Mouse (Mus musculus) frontal cortex, postnatal 36 days (tissue): Measurements from ENCODE around the gene Sec16a.
A peak's percentile ranks its signal among the peaks of the same experiment; 100 is the strongest.

ENCODE experiments used
- DNase-seq, 2 experiments: peaks; one replicate each; pipeline ENCODE4 v3.0.0; 2022; ENCODE audit warnings: low spot score in 2 of 2

The Sec16a gene

GRCm38 (mm10) chr2:26441261-26441660, 3.8 kb downstream of the Sec16a start:
- DNase-seq = no peak

DNA sequence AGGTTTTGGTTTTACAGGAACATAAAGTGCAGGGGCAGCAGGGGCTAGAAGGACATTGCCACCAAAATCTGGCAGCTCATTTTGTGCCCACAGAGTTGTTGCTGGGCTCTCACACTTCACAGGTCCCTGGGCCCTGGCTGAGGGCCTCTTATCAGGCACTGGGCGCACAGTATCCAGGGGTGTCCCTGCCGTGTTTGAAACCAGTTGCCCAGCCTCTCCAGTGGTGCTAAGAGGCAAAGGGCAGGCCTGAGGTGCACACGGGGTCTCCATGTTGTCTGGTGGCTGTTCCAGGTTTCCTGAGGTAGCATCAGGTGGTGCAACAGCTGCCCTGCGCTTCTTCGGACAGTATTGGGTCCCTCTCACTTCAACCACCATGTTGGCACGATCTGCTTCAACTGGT, 5.3 kb downstream of the Sec16a start:
- DNase-seq = no peak

GRCm38 (mm10) chr2:26438373-26438772, 6.6 kb downstream of the Sec16a start:
- DNase-seq = no peak

DNA sequence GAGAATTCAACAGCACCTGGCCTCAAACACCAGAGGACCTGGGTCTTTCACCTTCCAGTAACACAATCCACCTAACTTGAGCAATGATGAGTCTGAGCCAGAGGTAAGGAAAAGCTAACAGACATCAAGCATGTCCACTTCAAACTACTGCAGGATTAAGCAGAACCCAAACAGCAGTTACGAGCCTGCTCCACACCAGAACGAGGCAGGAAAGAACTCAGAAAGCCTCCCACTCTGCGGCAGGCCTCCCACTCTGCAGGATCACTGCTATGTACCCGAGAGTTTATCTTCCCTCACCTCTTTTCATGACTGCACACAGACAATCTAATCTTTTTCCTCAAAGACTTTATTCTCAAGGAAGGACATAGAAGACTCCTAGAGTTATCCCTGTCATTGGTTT, 7.8 kb downstream of the Sec16a start:
- peak; percentile 42 to 55 for DNase-seq

GRCm38 (mm10) chr2:26434791-26435572, 10.0 kb downstream of the Sec16a start:
- no peak for DNase-seq

DNA sequence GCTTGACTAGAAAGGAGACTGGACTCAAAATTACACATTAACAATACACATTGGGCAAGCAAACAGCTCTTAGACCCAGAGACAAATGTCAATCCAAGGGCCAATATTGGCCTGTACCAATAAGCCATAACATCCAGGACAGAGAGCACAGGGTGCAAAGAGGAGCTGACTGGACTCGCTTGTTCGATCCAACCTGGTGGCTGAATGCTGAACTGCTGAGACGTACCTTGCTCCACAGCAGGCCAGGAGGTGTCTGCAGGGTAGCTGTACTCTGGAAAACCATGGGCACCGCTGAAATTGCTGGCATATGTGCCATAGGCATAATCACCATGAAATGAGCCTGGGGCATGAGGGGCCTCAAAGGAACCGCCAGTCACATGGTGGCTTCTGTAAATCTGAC, 15.2 kb downstream of the Sec16a start:
- DNase-seq = no peak

DNA sequence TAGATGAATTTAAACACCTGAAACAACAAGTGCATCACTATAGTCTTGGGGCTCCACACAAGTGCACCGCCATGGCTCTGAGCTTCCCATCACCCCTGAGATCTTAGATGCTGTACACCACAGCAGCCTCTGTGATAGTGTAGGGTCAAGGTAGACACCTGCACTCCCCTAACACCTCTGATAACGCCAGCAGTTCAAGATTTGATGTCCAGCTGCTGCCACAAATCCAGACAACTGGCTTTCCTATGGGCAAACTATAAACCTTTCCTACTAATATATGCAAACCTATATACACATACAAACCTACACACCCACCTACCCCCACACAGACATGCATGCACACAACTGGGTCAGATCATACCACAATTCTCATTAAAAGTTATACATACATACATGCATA, 20.5 kb downstream of the Sec16a start:
- no peak for DNase-seq

DNA sequence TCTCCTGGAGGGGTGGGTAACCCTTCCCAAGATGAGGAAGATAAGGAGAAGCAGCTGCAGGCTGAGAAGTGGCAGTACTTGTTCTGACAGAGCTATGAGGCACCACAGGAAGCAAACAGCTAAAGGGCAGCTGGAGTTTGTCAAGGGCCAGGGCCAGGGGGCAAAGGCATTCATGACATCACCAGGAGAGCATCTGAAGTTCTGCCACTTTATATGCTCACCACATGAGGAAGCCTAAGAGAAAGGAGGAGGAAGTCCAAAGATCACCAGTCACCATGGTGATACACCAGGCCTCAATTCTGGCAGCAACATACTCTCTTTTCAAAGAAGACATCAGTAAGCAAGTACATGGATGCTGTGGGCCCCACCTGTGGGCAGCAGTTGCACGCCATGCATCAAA, 21.9 kb downstream of the Sec16a start:
- DNase-seq = no peak

- no peak for DNase-seq
These were observed 23.0 kb downstream of the Sec16a start for GRCm38 (mm10) chr2:26421969-26422368.

DNA sequence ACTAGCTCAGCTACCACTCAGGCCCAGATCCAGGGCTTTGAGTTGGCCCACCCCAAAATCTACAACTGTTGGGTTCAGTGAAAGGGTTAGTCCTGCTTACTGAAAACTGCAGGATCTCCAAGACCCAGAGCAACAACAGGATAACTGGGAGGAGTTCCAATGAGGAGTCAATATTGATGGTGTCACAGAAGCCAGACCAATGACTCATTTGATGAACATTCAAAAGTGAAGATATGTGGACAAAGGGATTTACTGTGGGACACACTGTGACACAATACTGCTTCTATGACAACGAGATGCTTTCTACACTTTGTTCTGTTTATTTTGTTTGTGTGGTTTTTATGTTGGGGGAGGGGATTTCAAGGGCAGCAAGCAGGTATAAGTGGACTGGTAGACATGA, 26.9 kb downstream of the Sec16a start:
- DNase-seq = no peak

GRCm38 (mm10) chr2:26417066-26417465, 27.9 kb downstream of the Sec16a start:
- DNase-seq = no peak

DNA sequence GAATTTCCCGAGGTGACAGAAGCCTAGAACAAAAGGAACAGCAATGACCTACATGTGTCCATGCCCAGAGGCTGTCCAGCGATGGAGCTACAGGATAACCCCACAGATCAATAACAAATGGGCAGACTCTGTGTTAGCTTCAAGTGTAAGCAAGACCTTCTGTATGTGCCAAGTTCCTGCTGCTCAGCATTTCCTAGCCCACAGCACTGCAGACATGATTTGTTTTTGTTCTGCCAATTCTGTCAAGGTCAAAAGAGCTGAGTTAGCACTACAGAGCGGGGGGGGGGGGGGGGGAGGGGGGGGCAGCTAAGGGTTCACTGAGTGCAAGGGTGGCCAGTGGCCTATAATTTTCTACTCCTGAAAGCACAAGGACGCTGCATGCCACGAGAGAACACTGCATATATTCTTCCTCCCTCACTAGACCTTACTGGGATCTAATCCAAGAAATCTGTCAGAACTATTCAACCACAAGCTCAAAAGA, 34.0 kb downstream of the Sec16a start:
- peak in 1 of 2 experiments; percentile 17 for DNase-seq

- no peak for DNase-seq
These were observed 34.9 kb downstream of the Sec16a start for GRCm38 (mm10) chr2:26410091-26410490.

GRCm38 (mm10) chr2:26409362-26409761, 35.7 kb downstream of the Sec16a start:
- no peak for DNase-seq

GRCm38 (mm10) chr2:26408515-26409356, 36.3 kb downstream of the Sec16a start, which contains the start of gene Inpp5e:
Gene Inpp5e, minus strand, starts transcription at chr2:26409203.
- peak; percentile 96 to 98 for DNase-seq

GRCm38 (mm10) chr2:26403306-26403705, 41.7 kb downstream of the Sec16a start:
- DNase-seq = no peak

- no peak for DNase-seq
These were observed 42.8 kb downstream of the Sec16a start for GRCm38 (mm10) chr2:26402265-26402664.

GRCm38 (mm10) chr2:26401023-26401422, 44.0 kb downstream of the Sec16a start:
- DNase-seq = no peak

DNA sequence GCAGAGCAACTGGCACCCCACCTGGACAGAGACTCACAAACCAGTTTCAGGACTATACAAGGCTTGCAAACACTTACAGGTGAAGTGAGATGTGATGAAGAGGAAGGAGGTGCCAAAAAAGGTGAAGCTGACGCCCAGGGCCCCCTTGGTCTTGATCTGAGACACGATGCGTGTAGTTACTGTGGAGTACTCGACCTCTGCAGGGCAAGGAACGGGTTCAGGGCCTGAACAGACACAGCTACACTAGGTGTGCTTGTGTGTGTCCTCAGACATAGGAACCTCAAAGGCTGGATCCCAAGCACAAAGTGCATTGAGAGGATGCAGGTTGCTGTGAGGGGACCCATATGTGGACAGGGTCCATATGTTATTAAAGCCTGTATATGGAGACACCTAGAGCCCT, 44.7 kb downstream of the Sec16a start:
- DNase-seq = no peak

DNA sequence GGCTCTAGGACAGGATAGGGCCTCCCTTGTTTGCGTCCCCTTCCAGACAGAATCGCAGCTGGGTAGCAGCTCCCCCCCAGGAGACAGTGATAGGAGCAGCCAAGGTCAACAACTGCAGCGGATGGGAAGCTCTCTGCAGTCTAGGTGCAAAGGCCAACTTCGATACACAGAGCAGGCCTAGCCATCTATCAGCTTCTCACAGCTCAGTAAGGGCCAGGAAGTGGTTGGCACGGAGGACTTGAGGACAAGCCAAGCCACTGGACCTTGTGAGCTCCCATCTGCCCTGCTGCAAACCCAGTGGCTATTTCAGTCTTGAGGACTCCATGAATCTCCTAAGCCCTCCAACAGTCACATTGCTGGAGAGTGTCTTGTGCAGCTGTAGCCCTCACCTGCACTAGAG, 45.4 kb downstream of the Sec16a start:
- DNase-seq = no peak

GRCm38 (mm10) chr2:26398978-26399377, 46.0 kb downstream of the Sec16a start:
- no peak for DNase-seq

DNA sequence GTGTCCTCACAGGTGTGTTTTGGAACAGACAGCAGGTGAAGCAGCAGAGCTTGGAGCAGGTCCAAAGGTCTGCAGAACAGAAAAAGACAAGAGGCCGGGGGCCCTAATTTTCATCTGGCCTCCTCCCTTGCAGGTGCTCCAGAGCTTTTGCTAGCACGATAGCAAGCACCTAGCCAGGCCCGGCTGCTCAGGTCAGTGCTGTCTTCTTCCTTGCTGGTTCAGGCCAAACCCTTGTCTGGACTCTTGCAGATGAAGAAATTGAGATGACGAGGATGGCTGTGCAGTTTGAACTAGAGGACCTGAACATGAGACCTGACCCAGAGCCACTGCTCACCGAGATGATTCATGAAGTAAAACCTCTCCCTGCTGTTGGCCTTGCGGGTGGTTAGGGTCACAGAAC, 53.4 kb downstream of the Sec16a start:
- no peak for DNase-seq

GRCm38 (mm10) chr2:26390954-26391353, 54.1 kb downstream of the Sec16a start:
- DNase-seq = no peak
